Mouse (Mus musculus) kidney, adult 2 months (tissue): ENCODE results near the gene Gm17581. TPM values are rescaled to one million over a fixed set of nuclear protein-coding genes. Genes with fewer than 3 reads are reported as not detected.

ENCODE experiments used
- DNase-seq: peaks from one replicate; pipeline ENCODE4 v3.0.0; 2021
- H3K27ac ChIP-seq: fragments of 200-500 bp; 2 replicates; pipeline ENCODE4 v1.5.1; 2012; ENCODE audit warnings: low read depth, low read length, control low read depth, inconsistent platforms; ENCODE audit not compliant: insufficient read depth
- H3K27me3 ChIP-seq: fragments of 200-500 bp; replicated peaks from 2 replicates; pipeline ENCODE4 v1.6.1; 2012; ENCODE audit warnings: mild to moderate bottlenecking, moderate library complexity, low read length, inconsistent platforms; ENCODE audit not compliant: control insufficient read depth, insufficient read depth
- H3K36me3 ChIP-seq: fragments of 200-500 bp; 2 replicates; pipeline ENCODE4 v1.6.1; 2012; ENCODE audit warnings: mild to moderate bottlenecking, moderate library complexity, low read length, inconsistent platforms; ENCODE audit not compliant: control insufficient read depth, insufficient read depth
- H3K4me1 ChIP-seq: fragments of 200-500 bp; 2 replicates; pipeline ENCODE4 v1.6.1; 2011; ENCODE audit warnings: low read length; ENCODE audit not compliant: control insufficient read depth, insufficient read depth
- H3K4me3 ChIP-seq: fragments of 200-500 bp; 2 replicates; pipeline ENCODE4 v1.5.1; 2011; ENCODE audit warnings: mild to moderate bottlenecking, low read depth, low read length, control low read depth; ENCODE audit not compliant: insufficient read depth
- CTCF ChIP-seq: fragments of 200-500 bp; conservative IDR thresholded peaks from 2 replicates; pipeline ENCODE4 v1.5.1; 2011; ENCODE audit warnings: low read depth, mild to moderate bottlenecking, control low read depth, low read length, moderate library complexity, mixed read lengths; ENCODE audit not compliant: insufficient read depth, insufficient read length
- POLR2A ChIP-seq: fragments of 200-500 bp; IDR thresholded peaks from one replicate; pipeline ENCODE4 v1.6.1; 2011; ENCODE audit warnings: low read depth, low read length, control low read depth
- WGBS: fragments of 180-500 bp; shearing (Covaris S2); methylation state at CpG from one replicate; pipeline ENCODE4 v1.1.7; 2018; 5-methylcytosine and 5-hydroxymethylcytosine counted together
- polyA plus RNA-seq: library from polyadenylated mRNA; depleted of rRNA; stranded (reverse); fragments of >200 nt; gene quantifications from 2 replicates; pipeline ENCODE4 v1.2.3, GENCODE M21; 2012

Gene Gm17581
- polyA plus RNA-seq, 1 experiment = not detected

- no peak overlapping the region for H3K27ac ChIP-seq
- WGBS = 3% methylated on average over 44 of the region's 44 CpGs
- H3K27me3 ChIP-seq = peaks cover 2% of the 10 kb centered on the region; the same call in 1 of the 2 replicates
- DNase-seq = peak; percentile 34
- TF ChIP-seq CTCF = no peak
- TF ChIP-seq POLR2A = no peak
- H3K4me1 ChIP-seq = 0 out of 2 replicates have a peak, but pooled peaks cover 2% of the 10 kb centered on the region
- no peaks in the 10 kb centered on the region for H3K36me3 ChIP-seq
- peak overlapping the region; percentile 14; the same call in 1 of the 2 replicates for H3K4me3 ChIP-seq
Observed at GRCm38 (mm10) chr2:155775685-155776263, 40.1 kb upstream of the Gm17581 start.

DNA sequence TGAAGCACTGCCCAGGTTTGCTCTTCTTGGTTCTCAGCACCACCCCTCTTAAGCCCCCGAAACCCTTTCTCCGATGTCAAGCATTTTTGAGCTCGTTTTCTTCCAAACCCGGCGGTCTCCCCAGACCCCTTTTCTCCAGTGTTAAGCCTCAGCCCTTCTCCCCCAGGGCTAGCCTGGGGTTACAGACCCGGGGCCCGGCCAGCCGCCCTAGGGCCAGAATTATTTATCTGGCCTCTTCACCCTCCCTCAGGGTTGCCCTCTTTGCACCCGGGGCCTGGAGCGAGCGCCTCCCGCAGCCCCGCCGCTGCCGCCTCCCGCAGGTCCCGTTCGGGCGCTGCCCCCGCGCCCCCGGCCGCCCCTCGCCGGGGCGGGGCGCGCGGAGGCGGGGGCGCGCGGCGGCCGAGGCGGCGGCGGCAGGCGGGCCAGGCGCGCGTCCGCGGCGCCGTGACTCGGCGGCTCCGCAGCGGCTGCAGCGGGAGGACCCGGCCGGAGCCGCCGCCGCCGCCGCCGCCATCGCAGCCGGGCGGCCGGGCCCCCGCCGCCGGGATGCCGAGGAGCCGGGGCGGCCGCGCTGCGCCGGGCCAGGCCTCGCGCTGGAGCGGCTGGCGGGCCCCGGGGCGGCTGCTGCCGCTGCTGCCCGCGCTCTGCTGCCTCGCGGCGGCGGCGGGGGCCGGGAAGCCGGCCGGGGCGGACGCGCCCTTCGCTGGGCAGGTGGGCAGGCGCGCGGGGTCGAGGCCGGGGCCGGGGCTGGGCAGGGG, 39.4 kb upstream of the Gm17581 start, which contains the start of gene Mmp24:
Gene Mmp24, plus strand, starts transcription at position 416 of the 758 bp plus-strand sequence.
- H3K27me3 ChIP-seq = peaks cover 2% of the 10 kb centered on the region; the same call in 1 of the 2 replicates
- WGBS = 17% methylated on average over 100 of the region's 100 CpGs
- 0 out of 2 replicates have a peak, but pooled peaks cover 2% of the 10 kb centered on the region for H3K4me1 ChIP-seq
- no peaks in the 10 kb centered on the region for H3K36me3 ChIP-seq
- H3K4me3 ChIP-seq = peak within 1 kb of the TSS; percentile 14; the same call in 1 of the 2 replicates
- no peak for DNase-seq
- no peak within 1 kb of the TSS for H3K27ac ChIP-seq
- TF ChIP-seq CTCF = no peak
- TF ChIP-seq POLR2A = no peak

GRCm38 (mm10) chr2:155774261-155774926, 38.7 kb upstream of the Gm17581 start:
- no peak for DNase-seq
- Histone ChIP-seq H3K27me3 (peaks cover 2% of the 10 kb centered on the region; the same call in 1 of the 2 replicates), H3K27ac (no peak overlapping the region), H3K4me1 (0 out of 2 replicates have a peak, but pooled peaks cover 2% of the 10 kb centered on the region), H3K36me3 (no peaks in the 10 kb centered on the region), H3K4me3 (no peak overlapping the region)
- 58% methylated on average over 11 of the region's 11 CpGs for WGBS
- TF ChIP-seq POLR2A = no peak

- Histone ChIP-seq H3K4me3 (no peak overlapping the region), H3K27me3 (peaks cover 2% of the 10 kb centered on the region; the same call in 1 of the 2 replicates), H3K27ac (no peak overlapping the region), H3K4me1 (0 out of 2 replicates have a peak, but pooled peaks cover 2% of the 10 kb centered on the region), H3K36me3 (no peaks in the 10 kb centered on the region)
- WGBS = 64% methylated on average over 4 of the region's 4 CpGs
- no peak for DNase-seq
- TF ChIP-seq CTCF = no peak
- TF ChIP-seq POLR2A = no peak
Observed at GRCm38 (mm10) chr2:155773664-155774063, 38.0 kb upstream of the Gm17581 start.

- Histone ChIP-seq H3K4me1 (no peaks in the 10 kb centered on the region), H3K27ac (no peak overlapping the region), H3K36me3 (no peaks in the 10 kb centered on the region), H3K4me3 (no peak overlapping the region), H3K27me3 (no peaks in the 10 kb centered on the region)
- no peak for TF ChIP-seq POLR2A
- TF ChIP-seq CTCF = peak; percentile 69
- 64% methylated on average over 13 of the region's 13 CpGs for WGBS
- peak; percentile 69 for DNase-seq
Observed at GRCm38 (mm10) chr2:155764679-155765418, 29.2 kb upstream of the Gm17581 start.

DNA sequence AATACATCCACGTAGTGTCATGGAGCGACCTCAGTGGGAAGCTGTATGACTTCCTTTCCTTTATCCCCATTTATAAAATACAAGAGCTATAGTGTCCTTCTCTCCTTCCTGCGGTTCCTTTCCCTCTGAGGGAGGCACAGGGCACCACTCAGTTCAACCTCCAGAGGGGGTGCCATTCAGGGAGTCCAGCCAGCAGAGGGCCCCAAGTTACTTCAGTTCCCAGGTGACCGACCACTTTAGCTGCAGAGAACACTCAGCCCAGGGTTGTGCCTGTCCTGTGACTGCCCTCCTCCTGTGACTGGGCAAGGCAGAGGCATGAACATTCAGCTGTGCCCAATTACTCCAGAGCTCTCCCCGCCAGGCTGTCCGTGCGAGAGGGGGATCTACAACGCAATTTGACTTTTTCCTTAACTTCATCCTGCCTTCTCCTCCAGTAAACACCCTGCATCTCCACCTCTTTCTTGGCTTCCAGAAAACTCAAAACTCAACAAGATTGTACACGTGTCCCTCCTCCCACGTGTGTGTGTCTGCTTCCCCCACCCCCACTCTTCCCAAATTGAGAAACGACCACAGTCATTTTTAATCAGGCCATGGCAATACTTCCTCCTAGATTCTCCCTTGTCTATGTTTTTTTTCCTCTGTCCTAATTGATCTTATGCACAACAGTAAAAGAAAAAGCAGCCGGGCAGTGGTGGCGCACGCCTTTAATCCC, 21.3 kb upstream of the Gm17581 start:
- TF ChIP-seq CTCF (no peak; the same call in 1 of the 2 replicates), POLR2A (no peak)
- H3K36me3 ChIP-seq = no peaks in the 10 kb centered on the region
- no peaks in the 10 kb centered on the region for H3K27me3 ChIP-seq
- no peak overlapping the region for H3K27ac ChIP-seq
- WGBS = 56% methylated on average over 14 of the region's 14 CpGs
- H3K4me1 ChIP-seq = no peaks in the 10 kb centered on the region
- H3K4me3 ChIP-seq = no peak overlapping the region
- no peak for DNase-seq
